Mouse (Mus musculus) cerebellum, adult 2 months (tissue): Measurements from ENCODE around the gene Hmga1.

ENCODE experiments used
- CTCF ChIP-seq: fragments of 200-500 bp; IDR thresholded peaks from 2 replicates; pipeline ENCODE4 v1.5.1; 2011; ENCODE audit warnings: low read depth, mild to moderate bottlenecking, control low read depth, low read length, moderate library complexity, borderline replicate concordance; ENCODE audit not compliant: insufficient read depth
- POLR2A ChIP-seq: fragments of 200-500 bp; IDR thresholded peaks from 2 replicates; pipeline ENCODE4 v1.6.1; 2011; ENCODE audit warnings: low read length, control low read depth, borderline replicate concordance; ENCODE audit not compliant: insufficient read depth

DNA sequence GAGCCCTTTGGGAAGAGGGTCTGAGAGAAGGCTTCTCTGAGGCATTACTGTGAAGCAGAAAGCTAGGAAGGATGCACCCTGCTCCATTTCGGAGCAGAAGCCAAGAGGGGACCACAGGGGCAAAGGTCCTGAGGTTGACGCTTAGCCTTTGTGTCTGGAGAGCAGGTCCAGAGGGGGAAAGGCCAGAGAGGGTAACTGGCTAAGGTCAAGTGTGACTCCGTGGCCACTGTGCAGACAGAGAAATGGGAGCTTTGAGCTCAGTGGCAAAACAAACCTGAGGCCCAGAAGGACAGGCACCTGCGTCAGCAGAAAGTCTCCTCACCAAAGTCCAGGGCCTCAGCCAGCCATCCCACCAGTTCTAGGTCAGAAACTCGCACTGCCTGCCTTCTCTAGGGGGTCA is 47.8 kb upstream of the Hmga1 start:
- TF ChIP-seq POLR2A (no peak), CTCF (no peak)
